Mouse (Mus musculus) brain, adult 2 months (tissue): ENCODE measurements around the gene Acoxl.
A peak's percentile ranks its signal among the peaks of the same experiment; 100 is the strongest.

Source experiments
- DNase-seq: peaks from one replicate; pipeline ENCODE4 v3.0.0; 2011; ENCODE audit warnings: low read depth, low spot score

Gene Acoxl

GRCm38 (mm10) chr2:128032111-128032510 lies 193.4 kb downstream of the Acoxl start:
- DNase-seq, result peak; percentile 21

GRCm38 (mm10) chr2:128033503-128033902 lies 194.8 kb downstream of the Acoxl start:
- DNase-seq, result no peak

GRCm38 (mm10) chr2:128034066-128034665 lies 195.5 kb downstream of the Acoxl start:
- DNase-seq, result no peak

- DNase-seq, result peak; percentile 38
These were observed 199.7 kb downstream of the Acoxl start for GRCm38 (mm10) chr2:128038259-128038890.

- peak; percentile 14 for DNase-seq
These were observed 202.5 kb downstream of the Acoxl start for GRCm38 (mm10) chr2:128041066-128041750.

GRCm38 (mm10) chr2:128046454-128046853 lies 207.8 kb downstream of the Acoxl start:
- DNase-seq, result no peak

- DNase-seq, result no peak
These were observed 216.2 kb downstream of the Acoxl start for GRCm38 (mm10) chr2:128054905-128055304.

- no peak for DNase-seq
These were observed 219.2 kb downstream of the Acoxl start for GRCm38 (mm10) chr2:128057872-128058271.

GRCm38 (mm10) chr2:128058627-128059026 lies 220.0 kb downstream of the Acoxl start:
- no peak for DNase-seq

- DNase-seq, result no peak
These were observed 221.5 kb downstream of the Acoxl start for GRCm38 (mm10) chr2:128060213-128060612.

- DNase-seq, result no peak
These were observed 222.1 kb downstream of the Acoxl start for GRCm38 (mm10) chr2:128060680-128061287.

GRCm38 (mm10) chr2:128061491-128061890 lies 222.8 kb downstream of the Acoxl start:
- DNase-seq, result no peak

GRCm38 (mm10) chr2:128062756-128063155 lies 224.1 kb downstream of the Acoxl start:
- no peak for DNase-seq

- DNase-seq, result peak; percentile 42
These were observed 226.3 kb downstream of the Acoxl start for GRCm38 (mm10) chr2:128065013-128065412.

GRCm38 (mm10) chr2:128065576-128065975 lies 226.9 kb downstream of the Acoxl start:
- no peak for DNase-seq

- DNase-seq, result peak; percentile 14
These were observed 228.5 kb downstream of the Acoxl start for GRCm38 (mm10) chr2:128067162-128067561.

- DNase-seq, result no peak
These were observed 228.9 kb downstream of the Acoxl start for GRCm38 (mm10) chr2:128067596-128067995.

GRCm38 (mm10) chr2:128068176-128068575 lies 229.5 kb downstream of the Acoxl start:
- DNase-seq, result no peak

- no peak for DNase-seq
These were observed 230.3 kb downstream of the Acoxl start for GRCm38 (mm10) chr2:128069025-128069424.

GRCm38 (mm10) chr2:128071791-128072190 lies 233.1 kb downstream of the Acoxl start:
- DNase-seq, result no peak

GRCm38 (mm10) chr2:128072944-128073343 lies 234.3 kb downstream of the Acoxl start:
- DNase-seq, result no peak

- DNase-seq, result no peak
These were observed 234.9 kb downstream of the Acoxl start for GRCm38 (mm10) chr2:128073603-128074002.
